Mouse (Mus musculus): ENCODE measurements around the gene Gmeb1. TPM values are rescaled to one million over a fixed set of nuclear protein-coding genes. Genes with fewer than 3 reads are reported as not detected.
A peak's percentile ranks its signal among the peaks of the same experiment; 100 is the strongest.
"Not testable (repeated sequence)": the region's sequence is repeated elsewhere in the genome, so short reads cannot be mapped to it uniquely, and the experiment has no call there.

The Gmeb1 gene
- 34.9 and 35.4 TPM in 2 replicates for polyA plus RNA-seq (2014; fragmentation: Nextera tagmentation; extraction: Ambion mirVana)

DNA sequence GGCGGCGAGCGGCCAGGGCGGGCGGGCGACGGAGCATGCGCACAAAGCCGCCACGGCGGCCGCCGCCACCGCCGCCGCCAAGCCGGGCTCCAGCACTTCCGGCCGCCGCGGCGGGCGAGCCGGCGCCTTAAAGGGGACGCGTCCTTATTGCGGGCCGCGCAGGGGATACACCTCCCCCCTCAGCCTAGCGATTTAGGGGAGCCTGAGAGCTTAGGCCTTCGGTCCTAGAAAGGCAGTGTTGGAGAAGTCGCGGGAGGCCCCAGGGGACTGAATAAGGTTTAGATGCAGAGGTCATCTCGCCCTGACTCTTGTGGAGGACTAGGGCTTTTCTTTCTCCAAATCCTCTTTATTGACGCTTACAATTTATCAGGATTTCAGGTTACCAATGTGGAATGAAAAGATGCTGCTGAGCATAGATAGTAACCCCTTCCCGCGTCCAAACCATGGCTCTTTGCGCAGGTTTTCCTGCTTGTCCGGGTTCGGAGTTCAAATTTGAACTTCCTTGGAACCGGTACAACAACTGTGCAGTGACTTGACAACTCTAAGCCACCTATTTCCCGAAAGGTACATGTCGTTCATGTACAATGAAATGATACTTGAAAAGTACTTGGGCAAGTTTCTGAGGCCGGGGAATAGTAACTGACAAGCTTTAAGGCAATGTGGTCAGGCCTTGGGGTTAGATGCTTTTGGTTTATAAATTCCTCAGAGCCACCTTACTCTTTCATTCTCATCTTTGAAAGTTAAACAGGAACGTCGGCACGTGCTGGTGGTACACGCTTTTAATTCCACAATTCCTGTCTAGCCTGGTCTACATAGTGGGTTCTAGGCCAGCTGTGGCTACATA is at the start of gene Gmeb1:
Gmeb1 (minus strand) TSS at position 89 of the 844 bp plus-strand sequence.
- no peaks in the 10 kb centered on the region for H3K4me1 ChIP-seq (ENCODE audit: control insufficient read depth, insufficient read depth, low read length)
- no peaks in the 10 kb centered on the region for H3K9me3 ChIP-seq (replicated peaks; ENCODE audit: control insufficient read depth, low read length)
- no peaks in the 10 kb centered on the region for H3K36me3 ChIP-seq (replicated peaks; ENCODE audit: control insufficient read depth, insufficient read depth, low read depth, low read length)
- peak within 1 kb of the TSS; percentile 95 for H3K27ac ChIP-seq (replicated peaks; ENCODE audit: low read depth, low read length)
- DNase-seq (ENCODE audit: low spot score) (peak; percentile 89), ATAC-seq (replicated peaks; ENCODE audit: insufficient number of reproducible peaks, low FRiP score, low TSS enrichment, low read depth) (peak; percentile 88)
- 15% methylated on average over 44 of the region's 49 CpGs for whole genome bisulfite sequencing
- H3K9ac ChIP-seq (replicated peaks; ENCODE audit: low read length) = peak within 1 kb of the TSS; percentile 97
- H3K4me3 ChIP-seq (ENCODE audit: low read depth, low read length) = peak within 1 kb of the TSS; percentile 76
- H3K4me2 ChIP-seq (ENCODE audit: low read depth, low read length) = peak within 1 kb of the TSS; percentile 77
- no peaks in the 10 kb centered on the region for H3K27me3 ChIP-seq (ENCODE audit: control insufficient read depth, insufficient read depth, low read length)

DNA sequence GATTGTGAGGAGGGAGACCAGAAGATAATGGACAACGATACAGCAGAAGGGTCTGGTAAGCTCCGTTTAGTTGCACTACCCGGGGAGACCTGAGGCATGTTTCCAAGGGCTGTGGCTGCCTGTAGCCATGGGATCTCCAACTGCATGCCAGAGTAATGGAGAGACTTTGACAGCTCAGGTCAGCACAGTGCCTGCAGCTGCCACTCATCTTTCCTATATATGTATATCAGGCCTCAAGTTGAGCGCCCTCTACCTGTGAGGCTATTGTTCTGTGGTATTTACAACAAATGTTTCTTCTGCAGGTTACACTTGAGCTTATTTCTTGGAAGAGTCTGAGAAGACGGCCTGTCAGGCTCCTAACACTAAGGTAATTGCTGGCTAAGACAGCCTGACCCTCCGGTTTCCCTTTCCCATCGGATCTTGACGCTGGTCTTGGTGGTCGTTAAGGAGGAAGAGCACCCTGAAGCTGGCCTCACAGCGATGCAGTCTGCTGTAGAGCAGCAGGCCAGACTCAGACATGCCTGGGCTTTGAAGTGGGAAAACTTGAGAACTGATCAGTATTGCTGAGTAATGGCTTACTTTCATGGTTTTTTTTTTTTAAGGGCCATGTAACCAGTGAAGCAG is 48.6 kb upstream of the Gmeb1 start:
- peak overlapping the region; percentile 80 for H3K4me3 ChIP-seq (ENCODE audit: low read depth, low read length)
- H3K4me1 ChIP-seq (ENCODE audit: control insufficient read depth, insufficient read depth, low read length) = no peaks in the 10 kb centered on the region; the same call in 1 of the 2 replicates
- peak overlapping the region; percentile 75 for H3K4me2 ChIP-seq (ENCODE audit: low read depth, low read length)
- DNase-seq (ENCODE audit: low spot score) (peak; percentile 64), ATAC-seq (replicated peaks; ENCODE audit: insufficient number of reproducible peaks, low FRiP score, low TSS enrichment, low read depth) (no peak)
- H3K9ac ChIP-seq (replicated peaks; ENCODE audit: low read length) = peak overlapping the region; percentile 86; the same call in 1 of the 2 replicates
- peaks cover 8% of the 10 kb centered on the region for H3K36me3 ChIP-seq (replicated peaks; ENCODE audit: control insufficient read depth, insufficient read depth, low read depth, low read length)
- H3K27me3 ChIP-seq (ENCODE audit: control insufficient read depth, insufficient read depth, low read length) = no peaks in the 10 kb centered on the region
- H3K9me3 ChIP-seq (replicated peaks; ENCODE audit: control insufficient read depth, low read length) = no peaks in the 10 kb centered on the region
- 27% methylated on average over 10 of the region's 10 CpGs for WGBS
- H3K27ac ChIP-seq (replicated peaks; ENCODE audit: low read depth, low read length) = 0 out of 2 replicates have a peak overlapping the region, but pooled peaks have one; percentile 29

DNA sequence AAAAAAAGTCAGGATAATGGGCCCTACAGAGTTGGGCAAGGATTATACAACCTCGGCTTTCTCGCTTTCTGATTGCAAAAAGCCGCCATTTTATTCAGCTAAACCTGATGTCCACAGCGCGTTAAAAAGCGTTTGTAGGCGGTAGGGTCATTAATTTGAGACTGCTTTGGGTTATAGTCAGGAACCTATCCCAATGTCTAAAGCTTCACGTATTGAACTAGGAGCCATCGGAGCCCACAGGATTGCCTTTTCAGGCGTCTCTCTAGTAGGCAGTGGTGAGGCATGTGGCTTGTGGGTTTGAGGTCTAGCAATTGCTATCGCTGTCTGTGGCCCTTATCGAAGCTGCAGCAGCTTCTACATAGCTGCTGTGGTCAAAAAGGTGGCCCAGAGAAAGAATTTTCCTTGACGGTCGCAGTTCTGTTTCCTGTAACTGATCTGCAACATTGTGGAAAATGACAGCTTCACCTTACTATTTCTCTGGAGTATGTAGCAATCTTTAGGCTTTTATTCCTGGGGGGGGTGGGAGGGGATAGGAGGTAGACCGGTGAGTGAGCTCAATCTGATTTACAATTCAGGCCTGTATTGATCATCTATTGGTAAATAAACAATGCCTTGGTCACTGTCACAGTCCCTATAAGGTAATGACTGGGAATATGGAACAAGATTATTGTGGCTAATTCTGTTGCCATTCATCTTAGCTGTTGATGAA is 47.9 kb upstream of the Gmeb1 start:
- H3K9me3 ChIP-seq (replicated peaks; ENCODE audit: control insufficient read depth, low read length) = no peaks in the 10 kb centered on the region
- H3K4me1 ChIP-seq (ENCODE audit: control insufficient read depth, insufficient read depth, low read length) = no peaks in the 10 kb centered on the region; the same call in 1 of the 2 replicates
- DNase-seq (ENCODE audit: low spot score) (no peak), ATAC-seq (replicated peaks; ENCODE audit: insufficient number of reproducible peaks, low FRiP score, low TSS enrichment, low read depth) (no peak)
- peak overlapping the region; percentile 86 for H3K9ac ChIP-seq (replicated peaks; ENCODE audit: low read length)
- peak overlapping the region; percentile 75 for H3K4me2 ChIP-seq (ENCODE audit: low read depth, low read length)
- H3K4me3 ChIP-seq (ENCODE audit: low read depth, low read length) = peak overlapping the region; percentile 80
- WGBS = 2% methylated on average over 15 of the region's 15 CpGs
- H3K27ac ChIP-seq (replicated peaks; ENCODE audit: low read depth, low read length) = peak overlapping the region; percentile 69; the same call in 1 of the 2 replicates
- H3K27me3 ChIP-seq (ENCODE audit: control insufficient read depth, insufficient read depth, low read length) = no peaks in the 10 kb centered on the region
- H3K36me3 ChIP-seq (replicated peaks; ENCODE audit: control insufficient read depth, insufficient read depth, low read depth, low read length) = peaks cover 8% of the 10 kb centered on the region

DNA sequence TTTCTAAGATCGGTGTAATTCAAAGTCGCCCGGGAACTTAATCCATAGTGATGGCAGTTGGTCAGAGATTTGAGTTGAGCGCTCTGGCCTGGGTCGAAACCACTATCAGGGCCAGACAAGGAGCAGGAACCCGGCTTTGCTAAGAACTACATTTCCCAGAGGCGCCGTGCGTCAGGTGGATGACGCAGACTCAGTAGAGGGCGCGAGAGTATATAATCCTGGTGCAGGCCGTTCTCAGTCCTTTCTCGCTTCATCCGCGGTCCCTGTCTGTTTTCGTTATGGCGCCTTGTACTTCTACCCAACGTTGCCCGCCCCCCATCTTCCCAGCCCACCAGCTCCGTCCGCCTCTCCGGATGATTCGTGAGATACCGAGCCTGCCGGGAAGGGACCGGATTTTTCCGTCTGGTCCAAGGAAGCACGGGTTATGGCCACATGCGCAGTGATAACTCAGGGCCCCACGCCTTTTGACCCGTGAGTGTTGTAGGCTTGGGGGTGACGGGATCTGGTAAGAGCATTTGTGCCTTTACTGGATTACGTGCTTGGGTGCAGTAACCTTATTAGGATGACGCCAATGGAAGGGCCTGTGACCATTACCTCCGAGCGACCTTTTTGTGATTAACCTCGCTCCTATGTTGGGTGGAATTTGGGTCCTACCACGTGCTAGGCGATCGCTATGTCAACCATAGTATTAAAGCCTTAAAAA is 47.2 kb upstream of the Gmeb1 start:
- peak overlapping the region; percentile 75 for H3K4me2 ChIP-seq (ENCODE audit: low read depth, low read length)
- ATAC-seq (replicated peaks; ENCODE audit: insufficient number of reproducible peaks, low FRiP score, low TSS enrichment, low read depth) (peak; percentile 90), DNase-seq (ENCODE audit: low spot score) (peak; percentile 96)
- H3K9me3 ChIP-seq (replicated peaks; ENCODE audit: control insufficient read depth, low read length) = no peaks in the 10 kb centered on the region
- no peaks in the 10 kb centered on the region; the same call in 1 of the 2 replicates for H3K4me1 ChIP-seq (ENCODE audit: control insufficient read depth, insufficient read depth, low read length)
- no peaks in the 10 kb centered on the region for H3K27me3 ChIP-seq (ENCODE audit: control insufficient read depth, insufficient read depth, low read length)
- peaks cover 8% of the 10 kb centered on the region for H3K36me3 ChIP-seq (replicated peaks; ENCODE audit: control insufficient read depth, insufficient read depth, low read depth, low read length)
- peak overlapping the region; percentile 86 for H3K9ac ChIP-seq (replicated peaks; ENCODE audit: low read length)
- H3K27ac ChIP-seq (replicated peaks; ENCODE audit: low read depth, low read length) = peak overlapping the region; percentile 69
- peak overlapping the region; percentile 80 for H3K4me3 ChIP-seq (ENCODE audit: low read depth, low read length)
- 2% methylated on average over 41 of the region's 41 CpGs for WGBS

DNA sequence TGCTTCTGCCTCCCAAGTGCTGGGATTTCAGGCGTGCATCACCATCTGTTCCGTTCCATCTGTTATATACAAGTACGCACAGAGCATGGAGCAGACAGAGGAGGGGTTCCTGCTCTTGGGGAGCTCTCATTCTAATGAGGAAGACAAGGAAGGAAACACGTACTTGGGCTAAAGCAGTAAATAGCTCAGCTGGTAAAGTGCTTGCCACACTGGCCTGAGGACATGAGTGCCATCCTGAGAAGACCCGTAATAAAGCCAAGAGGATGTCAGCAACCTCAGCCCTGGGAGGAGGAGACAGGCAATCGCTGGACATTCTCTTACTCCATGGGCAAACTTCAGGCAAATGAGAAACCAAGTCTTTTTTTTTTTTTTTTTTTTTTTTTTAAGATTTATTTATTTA is 44.6 kb upstream of the Gmeb1 start:
- Histone ChIP-seq H3K9ac (replicated peaks; ENCODE audit: low read length) (no peak overlapping the region), H3K4me1 (ENCODE audit: control insufficient read depth, insufficient read depth, low read length) (no peaks in the 10 kb centered on the region; the same call in 1 of the 2 replicates), H3K36me3 (replicated peaks; ENCODE audit: control insufficient read depth, insufficient read depth, low read depth, low read length) (peaks cover 5% of the 10 kb centered on the region), H3K9me3 (replicated peaks; ENCODE audit: control insufficient read depth, low read length) (no peaks in the 10 kb centered on the region), H3K4me3 (ENCODE audit: low read depth, low read length) (no peak overlapping the region), H3K27ac (replicated peaks; ENCODE audit: low read depth, low read length) (no peak overlapping the region), H3K4me2 (ENCODE audit: low read depth, low read length) (no peak overlapping the region), H3K27me3 (ENCODE audit: control insufficient read depth, insufficient read depth, low read length) (no peaks in the 10 kb centered on the region)
- DNase-seq (ENCODE audit: low spot score) = no peak
- no peak for ATAC-seq (replicated peaks; ENCODE audit: insufficient number of reproducible peaks, low FRiP score, low TSS enrichment, low read depth)
- 85% methylated on average over 6 of the region's 6 CpGs for WGBS

DNA sequence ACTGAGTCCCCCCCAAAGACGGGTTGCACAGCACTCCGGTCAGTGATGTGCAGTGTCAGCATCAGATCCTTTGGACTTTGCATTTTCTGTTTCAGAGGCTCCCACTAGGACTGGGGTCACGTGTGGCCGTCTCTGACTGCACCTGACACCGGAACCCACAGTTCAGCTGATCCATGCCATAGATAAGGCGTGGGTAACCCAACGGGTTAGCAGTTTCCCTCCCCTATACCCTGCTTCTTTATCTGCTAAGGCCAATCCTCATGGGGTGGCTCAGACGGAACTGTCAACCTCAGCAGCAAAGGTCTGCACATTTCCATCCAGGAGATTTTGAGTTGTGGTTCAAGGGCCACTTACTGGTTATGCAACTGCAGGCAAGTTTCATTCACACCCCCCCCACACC is 43.9 kb upstream of the Gmeb1 start:
- ATAC-seq (replicated peaks; ENCODE audit: insufficient number of reproducible peaks, low FRiP score, low TSS enrichment, low read depth) (no peak), DNase-seq (ENCODE audit: low spot score) (no peak)
- H3K9ac ChIP-seq (replicated peaks; ENCODE audit: low read length) = no peak overlapping the region
- no peak overlapping the region for H3K4me2 ChIP-seq (ENCODE audit: low read depth, low read length)
- H3K36me3 ChIP-seq (replicated peaks; ENCODE audit: control insufficient read depth, insufficient read depth, low read depth, low read length) = peaks cover 4% of the 10 kb centered on the region; the same call in 1 of the 2 replicates
- 80% methylated on average over 8 of the region's 8 CpGs for WGBS
- H3K4me1 ChIP-seq (ENCODE audit: control insufficient read depth, insufficient read depth, low read length) = no peaks in the 10 kb centered on the region; the same call in 1 of the 2 replicates
- H3K9me3 ChIP-seq (replicated peaks; ENCODE audit: control insufficient read depth, low read length) = no peaks in the 10 kb centered on the region
- no peak overlapping the region for H3K27ac ChIP-seq (replicated peaks; ENCODE audit: low read depth, low read length)
- no peak overlapping the region for H3K4me3 ChIP-seq (ENCODE audit: low read depth, low read length)
- H3K27me3 ChIP-seq (ENCODE audit: control insufficient read depth, insufficient read depth, low read length) = no peaks in the 10 kb centered on the region

DNA sequence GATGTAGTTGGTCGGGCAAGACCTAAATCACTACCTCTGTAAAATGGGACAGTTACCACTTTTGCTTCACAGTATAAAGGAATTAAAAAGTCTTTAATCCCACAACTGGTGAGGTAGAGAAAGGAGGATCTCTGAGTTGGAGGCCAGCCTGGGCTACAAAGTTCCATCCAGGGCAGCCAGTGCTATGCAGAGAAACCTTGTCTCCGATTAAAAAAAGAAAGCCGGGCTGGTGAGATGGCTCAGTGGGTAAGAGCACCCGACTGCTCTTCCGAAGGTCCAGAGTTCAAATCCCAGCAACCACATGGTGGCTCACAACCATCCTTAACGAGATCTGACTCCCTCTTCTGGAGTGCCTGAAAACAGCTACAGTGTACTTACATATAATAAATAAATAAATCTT is 42.1 kb upstream of the Gmeb1 start:
- H3K27me3 ChIP-seq (ENCODE audit: control insufficient read depth, insufficient read depth, low read length); H3K36me3 ChIP-seq (replicated peaks; ENCODE audit: control insufficient read depth, insufficient read depth, low read depth, low read length); H3K4me1 ChIP-seq (ENCODE audit: control insufficient read depth, insufficient read depth, low read length); H3K9ac ChIP-seq (replicated peaks; ENCODE audit: low read length); DNase-seq (ENCODE audit: low spot score); H3K27ac ChIP-seq (replicated peaks; ENCODE audit: low read depth, low read length); ATAC-seq (replicated peaks; ENCODE audit: insufficient number of reproducible peaks, low FRiP score, low TSS enrichment, low read depth); H3K9me3 ChIP-seq (replicated peaks; ENCODE audit: control insufficient read depth, low read length): not testable (repeated sequence)
- H3K4me2 ChIP-seq (ENCODE audit: low read depth, low read length) = peak overlapping the region; percentile 54
- WGBS = 47% methylated on average over 6 of the region's 6 CpGs
- peak overlapping the region; percentile 40 for H3K4me3 ChIP-seq (ENCODE audit: low read depth, low read length)
